Mouse (Mus musculus): ENCODE measurements at regions not wholly inside any gene's neighbourhood (a gene's known extent, or its start where the extent isn't known, plus 50 kb on each side); places are given as distances from the start of the nearest gene placed in this dataset.

DNA sequence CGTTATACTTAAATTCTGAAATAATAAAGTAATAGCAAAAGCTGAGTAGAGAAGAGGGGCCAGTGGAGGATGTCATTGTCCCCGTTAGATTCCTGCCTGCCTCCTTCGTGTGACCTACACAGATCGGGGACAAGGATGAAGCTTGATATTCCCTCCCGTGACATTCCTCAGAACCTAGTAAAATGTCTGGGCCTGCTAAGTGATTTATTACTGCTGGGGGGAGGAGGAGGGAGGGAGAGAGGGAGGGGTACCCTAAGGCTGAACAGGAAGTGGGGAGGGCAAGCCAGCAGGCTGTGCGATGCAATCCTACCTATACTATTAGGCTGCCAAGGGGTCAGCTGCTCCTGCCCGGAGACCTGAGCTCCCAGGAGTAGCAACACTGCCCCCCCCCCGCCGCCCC lies 64.9 kb upstream of the Csf3r start:
- no peaks in the 10 kb centered on the region for H3K36me3 ChIP-seq (ENCODE audit: control insufficient read depth, insufficient read depth)
- H3ac ChIP-seq (ENCODE audit: control insufficient read depth, insufficient read length), result no peak overlapping the region
- H3K4me2 ChIP-seq (ENCODE audit: low read depth), result no peak overlapping the region
- H3K27me3 ChIP-seq (ENCODE audit: control insufficient read depth, insufficient read depth, insufficient read length), result peaks cover 51% of the 10 kb centered on the region
- H3K4me3 ChIP-seq, result no peak overlapping the region
- no peaks in the 10 kb centered on the region for H3K79me2 ChIP-seq (ENCODE audit: control insufficient read depth, insufficient read depth)
- TF ChIP-seq SRF (IDR thresholded peaks at IDR 0.05; ENCODE audit: control insufficient read depth, insufficient read length, low read depth) (no peak), E2F4 (IDR thresholded peaks at IDR 0.05; ENCODE audit: insufficient read depth) (no peak), TCF3 (IDR thresholded peaks at IDR 0.05; ENCODE audit: insufficient read length, low read depth) (no peak), REST (IDR thresholded peaks at IDR 0.05; ENCODE audit: insufficient read depth, insufficient read length) (no peak), POLR2AphosphoS2 (IDR thresholded peaks at IDR 0.05; ENCODE audit: insufficient read length, low read depth) (no peak), TCF12 (IDR thresholded peaks at IDR 0.05; ENCODE audit: insufficient read depth, poor library complexity, severe bottlenecking) (no peak), MYOD1 (IDR thresholded peaks at IDR 0.05; ENCODE audit: control insufficient read depth in 1 of 3, insufficient read length in 2 of 3, low read depth in 2 of 3) (no peak), CEBPB (IDR thresholded peaks at IDR 0.05; ENCODE audit: insufficient read depth, poor library complexity, severe bottlenecking) (no peak), USF1 (IDR thresholded peaks at IDR 0.05; ENCODE audit: low read depth) (no peak), MYOG (IDR thresholded peaks at IDR 0.05; ENCODE audit: control insufficient read depth in 1 of 3, insufficient read depth in 1 of 3, insufficient read length in 2 of 3, low read depth in 2 of 3) (no peak), MAX (IDR thresholded peaks at IDR 0.05; ENCODE audit: low read depth) (no peak), POLR2A (IDR thresholded peaks at IDR 0.05; ENCODE audit: insufficient read length, low read depth) (no peak)

DNA sequence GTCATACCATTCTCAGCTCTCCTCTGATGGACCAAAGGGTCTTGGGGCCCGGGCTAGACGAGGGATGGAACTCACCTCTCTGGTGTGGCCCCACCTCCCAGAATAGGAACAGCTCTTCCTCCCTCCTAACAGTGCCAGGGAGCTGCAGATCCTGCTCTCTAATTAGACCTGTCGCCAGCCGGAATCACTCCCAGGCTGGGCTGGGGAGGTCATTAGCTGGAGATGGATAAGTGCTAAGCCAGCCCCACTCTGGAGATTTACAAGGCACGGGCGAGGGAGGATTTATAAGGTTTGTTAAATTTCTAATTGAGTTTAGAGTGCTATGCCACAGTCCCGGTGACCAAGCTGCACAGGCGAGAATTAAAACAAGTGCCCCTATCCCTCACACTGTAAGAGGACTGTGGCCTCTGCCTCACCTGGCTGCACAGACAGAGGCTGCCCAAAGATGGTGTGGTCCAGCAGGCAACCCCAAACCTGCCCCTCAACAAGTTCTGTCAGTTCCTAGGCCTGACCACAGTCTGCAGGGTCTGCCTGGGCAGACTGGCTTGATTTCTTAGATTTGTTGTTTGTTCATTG lies 63.6 kb upstream of the Csf3r start:
- peaks cover 60% of the 10 kb centered on the region for H3K27me3 ChIP-seq (ENCODE audit: control insufficient read depth, insufficient read depth, insufficient read length)
- H3K4me2 ChIP-seq (ENCODE audit: low read depth), result no peak overlapping the region
- no peaks in the 10 kb centered on the region for H3K79me2 ChIP-seq (ENCODE audit: control insufficient read depth, insufficient read depth)
- no peak overlapping the region for H3K4me3 ChIP-seq
- no peak for TF ChIP-seq SRF (IDR thresholded peaks at IDR 0.05; ENCODE audit: control insufficient read depth, insufficient read length, low read depth)
- TF ChIP-seq POLR2AphosphoS2 (IDR thresholded peaks at IDR 0.05; ENCODE audit: insufficient read length, low read depth), result no peak
- no peak for TF ChIP-seq POLR2A (IDR thresholded peaks at IDR 0.05; ENCODE audit: insufficient read length, low read depth)
- TF ChIP-seq E2F4 (IDR thresholded peaks at IDR 0.05; ENCODE audit: insufficient read depth), result no peak
- no peak for TF ChIP-seq TCF12 (IDR thresholded peaks at IDR 0.05; ENCODE audit: insufficient read depth, poor library complexity, severe bottlenecking)
- no peak for TF ChIP-seq MYOG (IDR thresholded peaks at IDR 0.05; ENCODE audit: control insufficient read depth in 1 of 3, insufficient read depth in 1 of 3, insufficient read length in 2 of 3, low read depth in 2 of 3)
- no peak overlapping the region for H3ac ChIP-seq (ENCODE audit: control insufficient read depth, insufficient read length)
- no peaks in the 10 kb centered on the region for H3K36me3 ChIP-seq (ENCODE audit: control insufficient read depth, insufficient read depth)

DNA sequence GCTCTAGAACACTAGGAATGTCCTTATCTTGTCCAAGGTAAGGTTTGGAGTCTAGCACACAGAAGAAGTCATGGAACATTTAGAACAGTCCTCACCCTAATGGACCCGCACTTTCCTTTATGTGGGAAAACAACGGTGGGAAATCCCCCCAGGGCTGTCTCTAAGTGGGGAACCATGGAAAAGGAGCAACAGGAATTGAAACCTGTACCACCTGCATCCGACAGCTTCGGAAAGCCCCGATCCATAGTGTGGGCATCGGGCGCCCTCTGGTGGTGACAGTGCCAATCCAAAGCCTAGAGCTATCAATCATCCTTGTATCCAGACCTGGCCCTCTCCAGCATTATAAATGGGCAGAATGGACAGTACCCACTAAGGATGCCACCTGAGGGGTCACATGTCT lies 61.7 kb upstream of the Csf3r start:
- H3K4me2 ChIP-seq (ENCODE audit: low read depth), result no peak overlapping the region
- H3K79me2 ChIP-seq (ENCODE audit: control insufficient read depth, insufficient read depth), result no peaks in the 10 kb centered on the region
- TF ChIP-seq POLR2AphosphoS2 (IDR thresholded peaks at IDR 0.05; ENCODE audit: insufficient read length, low read depth), result no peak
- no peak for TF ChIP-seq SRF (IDR thresholded peaks at IDR 0.05; ENCODE audit: control insufficient read depth, insufficient read length, low read depth)
- no peak for TF ChIP-seq USF1 (IDR thresholded peaks at IDR 0.05; ENCODE audit: low read depth)
- TF ChIP-seq MYOD1 (IDR thresholded peaks at IDR 0.05; ENCODE audit: control insufficient read depth in 1 of 3, insufficient read length in 2 of 3, low read depth in 2 of 3), result no peak
- TF ChIP-seq MYOG (IDR thresholded peaks at IDR 0.05; ENCODE audit: control insufficient read depth in 1 of 3, insufficient read depth in 1 of 3, insufficient read length in 2 of 3, low read depth in 2 of 3), result no peak
- no peak for TF ChIP-seq CEBPB (IDR thresholded peaks at IDR 0.05; ENCODE audit: insufficient read depth, poor library complexity, severe bottlenecking)
- TF ChIP-seq MAX (IDR thresholded peaks at IDR 0.05; ENCODE audit: low read depth), result no peak
- TF ChIP-seq E2F4 (IDR thresholded peaks at IDR 0.05; ENCODE audit: insufficient read depth), result no peak
- TF ChIP-seq TCF12 (IDR thresholded peaks at IDR 0.05; ENCODE audit: insufficient read depth, poor library complexity, severe bottlenecking), result no peak
- no peak for TF ChIP-seq POLR2A (IDR thresholded peaks at IDR 0.05; ENCODE audit: insufficient read length, low read depth)
- no peak for TF ChIP-seq REST (IDR thresholded peaks at IDR 0.05; ENCODE audit: insufficient read depth, insufficient read length)
- no peak for TF ChIP-seq TCF3 (IDR thresholded peaks at IDR 0.05; ENCODE audit: insufficient read length, low read depth)
- no peak overlapping the region for H3ac ChIP-seq (ENCODE audit: control insufficient read depth, insufficient read length)
- no peak overlapping the region for H3K4me3 ChIP-seq
- no peaks in the 10 kb centered on the region for H3K36me3 ChIP-seq (ENCODE audit: control insufficient read depth, insufficient read depth)
- peaks cover 52% of the 10 kb centered on the region for H3K27me3 ChIP-seq (ENCODE audit: control insufficient read depth, insufficient read depth, insufficient read length)
